Mouse (Mus musculus): ENCODE data around the gene Stx6.

Gene Stx6

DNA sequence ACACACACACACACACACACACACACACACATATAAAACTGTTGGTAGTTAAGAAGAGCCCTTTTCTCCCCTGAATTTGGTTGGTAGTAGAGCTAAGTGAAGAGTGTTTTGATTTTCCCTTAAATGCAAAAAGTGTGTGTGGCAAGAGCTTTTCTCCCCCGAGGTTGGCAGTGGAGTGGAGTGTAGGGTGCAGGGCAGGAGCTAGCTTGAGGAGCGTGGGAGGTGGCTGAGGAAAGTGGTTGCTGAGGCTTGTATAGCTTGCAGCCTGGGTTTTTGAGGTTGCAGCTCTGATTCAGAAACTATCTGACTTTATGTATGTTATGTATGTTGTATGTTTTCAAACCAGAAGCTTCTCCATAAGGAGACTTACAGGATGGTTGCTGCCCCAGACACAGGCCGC is 8.9 kb downstream of the Stx6 start:
- 51% methylated on average over 3 of the region's 3 CpGs for WGBS

DNA sequence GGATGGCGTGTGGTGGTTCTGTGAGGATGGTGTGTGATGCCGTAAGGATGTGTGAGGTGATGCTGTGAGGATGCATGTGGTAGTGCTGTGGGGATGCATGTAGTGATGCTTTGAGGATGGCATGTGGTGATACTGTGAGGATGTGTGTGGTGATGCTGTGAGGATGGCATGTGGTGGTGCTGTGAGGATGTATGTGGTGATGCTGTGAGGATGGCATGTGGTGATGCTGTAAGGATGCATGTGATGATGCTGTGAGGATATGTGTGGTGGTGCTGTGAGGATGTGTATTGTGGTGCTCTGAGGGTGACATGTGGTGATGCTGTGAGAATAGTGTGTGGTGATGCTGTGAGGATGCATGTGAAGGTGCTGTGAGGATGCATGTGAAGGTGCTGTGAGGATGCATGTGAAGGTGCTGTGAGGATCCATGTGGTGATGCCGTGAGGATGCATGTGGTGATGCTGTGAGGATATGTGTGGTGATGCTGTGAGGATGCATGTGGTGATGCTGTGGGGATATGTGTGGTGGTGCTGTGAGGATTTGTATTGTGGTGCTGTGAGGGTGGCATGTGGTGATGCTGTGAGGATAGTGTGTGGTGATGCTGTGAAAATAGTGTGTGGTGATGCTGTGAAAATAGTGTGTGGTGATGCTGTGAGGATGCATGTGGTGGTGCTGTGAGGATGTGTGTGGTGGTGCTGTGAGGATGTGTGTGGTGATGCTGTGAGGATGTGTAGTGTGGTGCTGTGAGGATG is 14.6 kb downstream of the Stx6 start:
- 79% methylated on average over 3 of the region's 3 CpGs for WGBS

- 59% methylated on average over 1 of the region's 1 CpGs for WGBS
Measured at GRCm38 (mm10) chr1:155173644-155174016, 15.1 kb downstream of the Stx6 start.

- 88% methylated on average over 1 of the region's 1 CpGs for WGBS
Measured at GRCm38 (mm10) chr1:155174424-155174823, 15.9 kb downstream of the Stx6 start.

- 65% methylated on average over 2 of the region's 2 CpGs for WGBS
Measured at GRCm38 (mm10) chr1:155178192-155178924, 19.8 kb downstream of the Stx6 start.

GRCm38 (mm10) chr1:155184191-155184590 is 25.7 kb downstream of the Stx6 start:
- WGBS: 61% methylated on average over 3 of the region's 3 CpGs

DNA sequence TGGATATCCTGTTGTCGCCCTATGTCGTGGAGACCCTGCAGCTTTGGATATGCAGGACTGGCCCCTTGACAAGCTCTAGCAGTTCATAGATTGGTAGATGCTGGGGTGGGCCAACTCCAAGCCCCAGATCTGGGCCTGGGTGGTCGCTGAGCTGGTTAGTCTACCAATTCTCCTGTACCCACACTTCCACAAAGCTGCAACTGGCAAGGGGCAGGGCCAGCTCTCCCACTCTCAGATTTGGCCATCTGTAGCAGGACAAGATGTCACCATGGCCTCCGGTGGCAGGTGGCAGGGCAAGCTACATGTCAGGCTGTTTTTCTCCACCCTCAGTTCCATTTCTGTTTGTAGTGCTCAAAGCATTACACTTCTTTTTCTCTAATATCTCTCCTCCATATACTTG is 30.1 kb downstream of the Stx6 start:
- WGBS: 75% methylated on average over 4 of the region's 4 CpGs

DNA sequence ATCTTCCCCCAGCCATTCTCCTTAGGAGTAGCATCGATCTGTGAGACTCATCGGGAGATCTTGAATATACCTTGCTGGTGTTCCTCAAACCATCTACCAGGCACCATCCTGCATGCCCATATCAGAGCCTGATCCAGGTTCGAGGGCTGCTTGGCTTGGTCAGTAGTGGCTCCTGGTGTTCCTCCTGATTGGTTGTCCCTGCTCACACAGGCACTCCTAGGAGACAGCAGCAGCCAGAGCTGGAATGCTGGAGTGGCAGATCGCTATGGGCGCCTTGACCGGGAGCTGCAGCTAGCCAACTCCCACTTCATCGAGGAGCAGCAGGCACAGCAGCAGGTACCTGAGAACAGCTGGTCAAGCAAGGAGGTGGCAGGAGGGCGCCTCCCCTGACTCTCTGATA is 32.7 kb downstream of the Stx6 start:
- WGBS: 86% methylated on average over 8 of the region's 8 CpGs

GRCm38 (mm10) chr1:155191671-155192070 is 33.2 kb downstream of the Stx6 start:
- 45% methylated on average over 2 of the region's 2 CpGs for WGBS

GRCm38 (mm10) chr1:155192805-155193368 is 34.4 kb downstream of the Stx6 start:
- 43% methylated on average over 15 of the region's 15 CpGs for WGBS

- 58% methylated on average over 4 of the region's 4 CpGs for WGBS
Measured at GRCm38 (mm10) chr1:155196691-155197090, 38.2 kb downstream of the Stx6 start.

GRCm38 (mm10) chr1:155199522-155199921 is 41.0 kb downstream of the Stx6 start:
- WGBS: 68% methylated on average over 6 of the region's 6 CpGs

- WGBS: 55% methylated on average over 2 of the region's 2 CpGs
Measured at GRCm38 (mm10) chr1:155200967-155201366, 42.5 kb downstream of the Stx6 start.

DNA sequence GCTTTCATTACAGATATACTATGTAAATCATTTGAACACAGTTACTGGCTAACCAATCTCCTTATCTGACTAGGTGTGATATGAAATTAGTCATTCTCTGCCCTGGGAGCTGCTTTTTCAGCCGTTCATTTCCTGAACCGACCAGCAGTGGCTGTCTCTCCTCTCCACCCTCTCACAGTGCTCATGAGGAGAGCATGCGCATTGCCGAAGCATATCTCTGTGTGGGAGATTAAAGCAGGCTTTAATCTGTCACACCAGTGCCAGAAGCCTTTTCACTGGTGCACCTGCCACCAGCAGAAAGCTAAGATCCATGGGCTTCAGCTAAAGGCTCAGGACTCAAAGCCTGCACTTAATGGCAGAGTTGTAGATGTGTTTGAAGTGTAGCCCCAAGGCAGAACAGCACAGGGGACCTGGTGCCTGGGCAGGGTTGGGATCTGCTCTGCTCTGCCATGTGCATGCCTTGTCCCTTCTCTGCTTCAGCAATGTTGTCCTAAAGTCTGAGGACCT is 42.9 kb downstream of the Stx6 start:
- 36% methylated on average over 4 of the region's 4 CpGs for WGBS

DNA sequence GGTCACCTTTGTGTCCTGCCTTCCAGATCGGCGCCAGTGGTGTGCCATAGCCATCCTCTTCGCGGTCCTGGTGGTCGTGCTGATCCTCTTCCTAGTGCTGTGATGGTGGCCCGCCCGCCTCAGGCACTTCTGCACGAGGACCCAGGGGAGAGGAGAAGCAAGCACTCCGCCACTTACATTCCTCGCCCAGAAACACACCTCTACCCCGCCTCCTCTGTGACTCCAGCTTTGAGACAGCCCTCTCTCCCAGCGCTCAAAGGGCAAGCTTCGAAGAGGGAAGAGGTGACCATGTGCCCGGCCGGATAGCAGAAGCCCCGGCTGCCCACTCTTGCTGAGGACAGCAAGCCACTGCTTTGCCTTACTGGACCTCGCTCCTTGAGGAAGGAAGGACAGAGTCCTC is 43.4 kb downstream of the Stx6 start:
- WGBS: 77% methylated on average over 17 of the region's 17 CpGs

DNA sequence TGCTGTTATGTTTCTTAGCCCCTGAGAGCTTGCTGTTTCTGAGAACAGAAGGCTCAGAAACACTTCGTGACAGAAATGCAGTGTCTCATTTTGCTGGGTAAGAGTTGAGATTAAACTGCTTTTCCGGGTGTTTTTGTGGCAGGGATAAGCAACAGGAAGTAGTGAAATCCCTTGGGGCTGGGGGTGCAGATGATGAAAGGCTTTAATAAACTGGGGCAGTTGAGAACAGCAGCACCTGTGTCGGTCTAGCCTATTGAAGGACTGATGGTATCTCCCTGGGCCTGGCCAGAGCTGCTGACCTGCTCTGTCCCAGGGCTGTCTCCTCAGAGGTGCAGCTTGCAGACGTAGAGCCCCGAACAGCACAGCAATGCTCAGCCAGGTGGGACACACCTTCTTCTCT is 44.0 kb downstream of the Stx6 start:
- WGBS: 46% methylated on average over 5 of the region's 5 CpGs

- WGBS: 69% methylated on average over 7 of the region's 7 CpGs
Measured at GRCm38 (mm10) chr1:155203101-155203500, 44.6 kb downstream of the Stx6 start.

DNA sequence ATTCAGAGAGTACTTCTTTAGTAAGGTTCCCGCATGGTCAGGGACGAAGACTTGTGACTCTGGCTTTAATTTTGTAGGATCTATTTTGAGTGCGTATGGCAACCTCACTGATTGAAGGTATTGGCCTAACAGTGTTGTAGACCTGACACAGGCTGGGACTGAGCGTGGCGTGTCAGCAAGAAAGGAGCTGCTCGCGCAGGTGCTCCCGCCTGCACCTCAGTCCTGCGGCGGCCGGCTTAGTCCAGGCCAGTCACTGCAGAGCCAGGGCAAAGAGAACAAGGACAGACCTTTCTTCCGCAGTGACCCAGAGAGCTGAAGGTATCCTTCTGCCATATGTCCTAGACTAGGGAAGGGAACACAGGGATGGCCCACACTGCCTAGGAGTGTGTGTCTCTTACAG is 45.4 kb downstream of the Stx6 start:
- 72% methylated on average over 12 of the region's 12 CpGs for WGBS

DNA sequence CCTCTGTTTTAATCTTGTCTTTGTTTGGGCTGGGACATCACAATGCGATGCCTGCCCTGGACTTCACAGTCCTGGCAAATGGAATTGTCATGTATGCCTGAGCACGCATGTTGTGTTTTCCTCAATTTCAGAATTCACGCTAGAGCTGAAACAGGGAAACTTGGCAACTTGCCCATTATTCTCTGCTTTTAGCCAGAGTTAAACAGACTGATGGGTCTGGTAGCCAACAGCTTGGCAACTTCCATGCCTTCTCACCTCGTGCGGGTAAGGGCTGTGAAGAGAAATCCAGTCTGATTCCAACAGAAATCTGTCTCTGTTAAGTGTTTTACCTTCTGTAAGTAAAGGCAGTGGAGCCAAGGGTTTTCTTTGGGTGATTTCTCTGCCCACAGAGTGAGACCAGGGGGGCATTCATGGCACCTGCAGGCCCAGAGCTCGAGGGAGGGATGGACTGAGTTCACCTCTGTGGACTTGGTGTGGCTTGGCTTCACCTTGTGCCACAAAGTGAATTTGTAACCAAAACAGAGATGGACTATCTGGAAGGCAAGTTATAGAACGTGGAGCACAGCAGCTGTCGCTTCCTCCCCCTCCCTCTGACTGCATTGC is 46.1 kb downstream of the Stx6 start:
- 48% methylated on average over 8 of the region's 8 CpGs for WGBS

DNA sequence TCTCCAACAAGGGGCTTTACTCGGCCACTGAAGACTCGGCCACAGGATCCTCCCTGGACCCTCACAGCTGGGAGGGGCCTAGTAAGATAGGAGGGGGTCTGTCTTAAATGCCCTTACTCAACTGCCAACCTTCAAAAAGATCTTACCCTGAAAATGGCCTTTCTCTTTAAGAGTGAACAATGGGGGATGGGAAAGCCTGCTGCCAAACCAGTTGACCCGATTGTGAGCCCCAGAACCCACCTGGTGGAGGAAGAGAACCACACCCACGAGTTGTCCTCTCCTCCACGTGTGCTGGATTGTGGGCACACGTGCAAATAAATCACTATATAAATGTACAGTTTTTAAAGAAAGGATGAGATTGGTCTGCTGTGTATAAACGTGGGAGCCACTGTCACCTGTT is 46.8 kb downstream of the Stx6 start:
- WGBS: 46% methylated on average over 7 of the region's 7 CpGs

- 67% methylated on average over 19 of the region's 19 CpGs for WGBS
Measured at GRCm38 (mm10) chr1:155205822-155206660, 47.5 kb downstream of the Stx6 start.

Data from cerebral cortex, adult 2 months (tissue).